Mouse (Mus musculus) cerebellum, adult 9-10 months (tissue): ENCODE results near the gene Dynlt1c.
A peak's percentile ranks its signal among the peaks of the same experiment; 100 is the strongest.
"Not testable (repeated sequence)": the region's sequence is repeated elsewhere in the genome, so short reads cannot be mapped to it uniquely, and the experiment has no call there.

Experiments
- DNase-seq: peaks from one replicate; pipeline ENCODE4 v3.0.0; 2022

Dynlt1c gene

DNA sequence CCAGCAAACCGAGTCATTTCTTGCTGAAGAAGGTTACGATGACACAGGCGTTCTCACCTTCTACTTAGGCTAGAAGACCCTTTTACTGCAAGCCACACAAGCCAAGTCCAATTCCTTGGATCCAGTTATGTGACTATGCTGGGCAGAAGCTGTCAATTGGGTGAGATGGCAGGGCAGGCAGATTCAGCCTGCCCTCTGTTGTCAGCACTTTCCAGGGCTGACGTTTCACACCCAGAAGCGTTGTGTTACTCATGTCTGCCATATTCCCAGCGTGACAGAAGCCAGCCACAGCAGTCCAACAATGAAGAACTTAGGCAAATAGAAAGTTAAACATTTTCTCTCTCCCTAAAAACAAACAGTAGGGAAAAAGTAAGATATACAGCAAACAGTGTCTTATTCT is 18.6 kb downstream of the Dynlt1c start:
- peak; percentile 51 for DNase-seq

DNA sequence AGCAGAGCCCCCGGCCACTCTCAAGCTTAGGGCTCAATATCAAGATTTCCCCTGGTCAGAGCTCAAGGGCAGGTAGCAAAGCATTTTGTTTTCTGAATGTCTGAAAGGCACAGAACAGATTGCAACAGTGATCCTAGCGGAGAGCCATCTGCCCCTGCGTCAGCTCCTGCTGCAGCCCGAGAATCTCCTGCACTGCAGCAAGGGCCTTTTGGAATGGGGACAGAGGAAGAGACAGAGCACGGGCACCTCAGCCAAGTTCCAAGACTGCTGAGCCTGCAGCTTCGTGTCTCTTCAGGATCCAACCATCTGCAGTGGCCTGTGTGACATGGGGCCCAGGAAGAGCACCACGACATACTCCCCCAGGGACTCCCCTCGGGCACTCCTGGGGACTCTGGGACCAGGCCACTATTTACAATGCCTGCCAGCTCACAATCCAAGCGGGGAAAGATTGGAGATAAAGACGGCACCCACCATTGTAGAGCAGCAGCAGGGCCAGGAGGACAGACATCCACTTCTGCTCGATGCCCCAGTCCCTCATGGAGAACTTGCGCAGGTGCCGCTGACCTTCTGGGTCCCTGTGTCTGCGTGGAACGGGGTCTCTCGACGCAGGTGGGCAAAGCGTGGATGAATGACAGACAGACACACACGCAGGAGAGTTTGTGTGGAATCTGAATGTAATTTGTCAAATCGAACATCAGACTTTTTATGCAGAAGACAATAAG is 19.4 kb downstream of the Dynlt1c start:
- peak; percentile 75 for DNase-seq

DNA sequence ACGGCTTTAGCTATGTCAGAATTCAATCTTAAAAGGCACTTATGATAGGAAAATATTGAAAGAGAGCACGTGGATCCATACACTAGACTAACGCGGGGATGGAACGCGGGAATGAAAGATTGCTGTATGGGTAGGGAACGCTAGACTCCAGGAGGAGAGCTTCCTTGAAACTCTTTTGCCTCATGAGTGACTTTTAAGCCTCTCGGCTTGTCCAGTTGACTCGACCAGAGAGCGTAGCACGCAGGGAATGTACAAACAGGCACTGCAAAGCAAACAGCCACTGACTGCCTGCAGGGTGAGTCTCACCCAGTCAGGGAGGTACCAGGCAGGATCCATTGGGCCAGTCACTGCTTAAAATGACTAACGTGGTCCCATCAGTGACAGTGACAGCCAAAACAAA is 20.5 kb downstream of the Dynlt1c start:
- not testable (repeated sequence) for DNase-seq

DNA sequence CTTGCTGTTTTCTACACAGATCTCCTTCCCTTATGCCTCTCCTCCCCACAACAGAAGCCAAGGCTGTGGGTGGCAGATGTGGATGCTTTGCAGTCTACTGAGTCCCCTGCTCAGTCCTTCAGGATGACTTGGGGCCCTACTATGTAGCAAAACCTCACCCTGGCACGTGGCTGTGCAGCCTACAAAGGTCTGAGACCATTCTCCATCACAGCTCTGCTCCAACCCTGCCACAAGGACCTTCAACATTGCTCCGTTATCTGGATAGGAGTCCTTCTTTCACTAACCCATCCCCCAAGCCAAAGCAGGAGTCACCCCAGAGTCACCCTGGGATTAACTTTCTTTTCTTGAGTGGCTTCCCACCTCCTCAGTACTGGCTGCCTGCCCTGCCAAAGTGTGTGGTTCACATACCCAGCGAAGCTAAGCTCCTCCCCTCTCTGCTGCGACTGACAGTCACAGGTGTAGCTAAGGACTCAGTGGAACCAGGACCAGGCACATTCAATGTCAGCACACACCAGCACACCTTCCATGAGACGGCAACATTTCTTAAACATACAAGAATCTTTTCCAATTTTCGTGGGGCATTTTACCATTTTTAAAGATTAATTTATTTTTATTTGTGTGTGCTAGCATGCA is 23.6 kb downstream of the Dynlt1c start:
- DNase-seq = not testable (repeated sequence)

DNA sequence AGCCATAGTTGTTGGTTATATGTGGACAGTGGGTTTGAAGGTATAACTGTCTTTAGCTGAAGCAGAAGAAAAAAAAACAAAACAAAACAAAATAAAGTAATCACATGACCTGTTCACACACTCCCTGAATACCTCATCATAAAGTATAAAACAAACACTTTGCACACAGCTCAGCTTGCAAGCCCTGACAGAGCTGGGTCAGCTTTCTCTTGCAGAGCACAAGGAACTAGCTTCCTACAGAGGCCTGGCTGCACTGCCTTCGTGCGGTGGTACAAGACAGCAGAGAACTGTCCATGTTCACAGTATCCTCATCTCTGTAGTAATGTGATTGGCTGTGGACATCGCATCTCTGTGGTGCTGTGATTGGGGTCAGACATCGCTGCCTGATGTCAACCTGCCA is 28.9 kb downstream of the Dynlt1c start:
- not testable (repeated sequence) for DNase-seq

DNA sequence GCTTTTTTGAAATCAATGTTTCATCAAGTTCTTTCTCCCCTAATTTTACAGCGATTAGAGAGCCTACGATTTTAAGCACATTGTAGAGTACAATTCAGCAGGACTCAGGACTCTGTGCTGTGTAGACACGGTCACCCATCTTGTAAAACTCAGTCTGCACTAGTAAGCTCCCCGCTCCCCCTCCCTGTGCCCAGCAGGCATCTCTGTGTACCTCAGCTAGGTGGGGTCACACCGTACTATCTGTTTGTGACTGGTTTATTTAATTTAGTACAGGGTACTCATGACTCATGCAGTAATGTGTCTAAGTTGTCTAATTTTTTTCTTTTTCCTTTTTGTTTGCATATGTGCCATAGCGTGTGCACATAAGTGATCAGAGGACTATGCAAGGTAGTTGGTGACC is 31.4 kb downstream of the Dynlt1c start:
- DNase-seq = not testable (repeated sequence)

DNA sequence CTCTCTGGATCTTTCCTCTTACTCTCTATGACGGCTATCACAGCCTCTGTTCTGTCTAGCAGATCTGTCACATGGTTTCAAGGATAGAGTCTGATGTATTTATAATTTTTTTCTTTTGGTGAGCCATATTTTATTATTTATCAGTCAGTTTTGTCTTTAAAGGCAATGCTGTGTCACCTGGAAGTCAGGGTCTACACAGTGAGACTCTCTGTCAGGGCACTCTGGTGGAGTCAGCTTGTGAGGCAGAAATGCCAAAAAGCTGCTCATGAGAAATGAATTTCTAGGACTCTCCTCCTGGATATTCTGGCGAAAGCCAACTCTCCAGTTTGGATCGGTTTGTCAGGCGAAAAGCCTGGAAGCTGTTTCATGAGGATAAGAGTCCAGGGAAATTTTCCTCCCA is 34.3 kb downstream of the Dynlt1c start:
- DNase-seq = not testable (repeated sequence)

DNA sequence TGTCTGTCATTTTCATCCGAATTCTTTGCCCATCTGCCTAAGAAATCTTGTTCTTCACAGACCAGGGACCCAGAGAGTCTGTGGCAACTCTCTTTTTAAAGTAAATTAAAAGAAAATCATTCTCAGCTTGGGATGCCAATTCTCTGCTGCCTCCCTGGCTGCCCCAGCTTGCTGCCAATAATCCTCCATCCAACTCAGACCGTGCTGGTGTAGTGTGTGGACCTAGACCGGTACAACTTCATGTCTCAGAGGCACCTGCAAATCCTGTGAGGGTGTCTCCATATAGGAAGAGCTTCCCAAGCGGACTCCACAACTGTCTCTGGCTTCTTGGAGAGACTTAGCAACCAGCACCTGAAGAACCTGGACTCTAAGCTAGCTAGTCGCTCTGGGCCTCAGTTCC is 35.4 kb downstream of the Dynlt1c start:
- DNase-seq = no peak

DNA sequence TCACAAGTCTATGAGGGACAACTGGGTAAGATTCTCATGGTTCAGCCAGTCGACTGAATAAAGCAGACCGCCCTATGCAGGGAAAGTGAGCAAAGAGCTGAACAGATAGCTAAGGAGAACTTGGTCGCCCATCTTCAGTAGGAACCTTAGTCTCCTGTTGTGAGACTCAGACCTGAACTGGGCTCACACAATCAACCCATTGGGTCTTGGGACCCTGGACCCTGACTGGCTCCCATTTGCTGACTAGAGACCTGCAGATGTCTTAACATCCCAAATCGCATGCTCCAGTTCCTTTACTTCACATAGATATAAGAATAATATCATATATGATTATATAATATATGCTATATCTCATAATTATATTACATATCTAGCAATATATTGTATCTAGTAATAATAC is 36.0 kb downstream of the Dynlt1c start:
- DNase-seq = not testable (repeated sequence)

DNA sequence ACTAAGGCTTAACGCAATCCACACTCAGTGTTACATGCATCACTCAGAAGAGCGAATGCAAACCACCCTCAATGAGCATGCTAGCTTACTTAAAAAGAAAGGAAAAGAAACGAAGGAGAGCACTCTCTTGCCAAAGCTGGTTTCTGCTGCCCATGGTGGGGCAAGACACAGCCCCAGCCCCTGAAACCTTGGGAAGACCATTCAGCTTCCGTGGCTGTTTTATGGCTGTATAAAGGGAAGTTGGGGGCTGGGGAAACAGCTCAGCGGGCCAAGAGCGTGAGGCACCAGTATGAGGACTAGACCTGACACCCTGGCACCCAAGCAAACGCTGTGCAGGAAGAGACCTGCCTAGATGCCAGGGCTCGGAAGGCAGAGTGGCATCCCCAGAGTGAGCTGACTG is 37.0 kb downstream of the Dynlt1c start:
- DNase-seq = not testable (repeated sequence)

DNA sequence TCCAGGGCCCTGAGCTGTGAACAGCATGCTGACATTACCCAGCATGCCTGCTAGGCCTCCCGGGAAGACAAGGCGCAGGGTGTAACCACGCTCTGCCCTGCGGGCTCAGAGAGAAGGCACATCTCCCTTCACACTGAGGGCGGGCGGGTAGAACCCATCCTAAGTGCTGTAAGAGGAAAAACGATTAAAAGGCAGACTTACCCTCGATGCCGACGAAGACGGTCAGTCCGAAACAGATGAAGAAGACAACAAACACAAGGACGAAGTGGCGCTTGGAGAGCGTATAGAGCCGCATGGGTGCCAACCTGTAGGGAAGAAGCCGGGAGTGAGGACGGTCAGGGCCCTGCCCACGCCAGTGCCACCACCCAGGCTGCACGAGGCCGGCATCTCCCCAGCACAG is 38.0 kb downstream of the Dynlt1c start:
- DNase-seq = not testable (repeated sequence)

DNA sequence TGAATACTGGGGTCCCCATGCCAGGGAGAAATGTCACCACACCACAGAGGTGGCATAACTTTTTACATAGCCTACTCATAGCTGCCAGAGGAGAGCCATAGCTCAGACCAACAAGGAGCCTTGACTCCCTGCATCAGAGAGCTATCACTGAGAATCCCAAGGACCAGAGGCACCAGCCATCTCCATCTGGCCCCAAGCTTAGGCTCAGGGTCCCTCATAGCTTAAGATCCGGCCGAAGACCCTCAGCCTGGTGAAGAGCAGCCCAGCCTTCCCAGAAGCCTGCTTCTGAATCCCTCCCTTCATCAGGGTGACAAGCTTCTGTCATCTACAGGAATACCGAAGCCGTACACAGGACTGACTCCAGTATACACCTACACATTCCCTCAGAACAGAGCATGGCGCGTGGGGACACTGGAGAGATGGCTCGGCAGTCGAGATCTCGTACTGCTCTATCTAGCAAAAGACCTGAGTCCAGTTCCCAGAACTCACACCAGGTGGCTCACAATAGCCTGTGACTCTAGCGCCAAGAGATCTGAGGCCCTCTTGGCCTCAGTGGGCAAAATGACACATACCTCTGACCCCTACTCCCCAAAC is 38.7 kb downstream of the Dynlt1c start:
- DNase-seq = not testable (repeated sequence)

DNA sequence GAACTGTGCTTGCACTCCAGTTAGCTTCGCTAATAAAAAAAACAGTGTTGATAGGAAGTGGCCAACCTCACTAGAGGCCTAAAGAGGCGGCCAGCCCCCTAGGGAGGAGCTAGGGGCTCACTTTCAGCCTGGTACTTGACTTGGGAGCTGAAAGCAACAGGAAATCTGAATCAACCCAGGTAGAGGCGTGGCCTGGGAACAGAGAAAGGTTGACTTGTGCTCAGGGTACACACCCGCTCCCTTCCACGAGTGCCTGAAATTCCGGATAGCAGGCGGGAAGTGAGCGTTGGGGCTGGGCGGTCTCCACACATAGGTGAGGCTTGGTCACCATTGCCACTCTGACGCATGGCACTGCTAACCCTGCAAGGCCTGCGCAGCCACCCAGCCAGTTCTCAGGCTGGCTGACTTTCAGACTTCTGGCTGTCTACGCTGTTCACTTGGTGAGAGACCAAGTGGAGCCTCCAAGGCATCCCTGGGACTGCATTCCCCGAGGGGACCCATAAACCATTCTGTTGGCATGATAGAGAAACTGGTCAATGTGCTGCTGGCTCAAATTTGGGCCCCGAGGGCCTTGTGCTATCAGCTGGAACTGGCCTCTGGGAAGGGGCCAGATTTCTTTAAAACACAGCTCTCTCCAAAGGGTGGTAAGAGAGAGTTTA is 39.4 kb downstream of the Dynlt1c start:
- DNase-seq = not testable (repeated sequence)

DNA sequence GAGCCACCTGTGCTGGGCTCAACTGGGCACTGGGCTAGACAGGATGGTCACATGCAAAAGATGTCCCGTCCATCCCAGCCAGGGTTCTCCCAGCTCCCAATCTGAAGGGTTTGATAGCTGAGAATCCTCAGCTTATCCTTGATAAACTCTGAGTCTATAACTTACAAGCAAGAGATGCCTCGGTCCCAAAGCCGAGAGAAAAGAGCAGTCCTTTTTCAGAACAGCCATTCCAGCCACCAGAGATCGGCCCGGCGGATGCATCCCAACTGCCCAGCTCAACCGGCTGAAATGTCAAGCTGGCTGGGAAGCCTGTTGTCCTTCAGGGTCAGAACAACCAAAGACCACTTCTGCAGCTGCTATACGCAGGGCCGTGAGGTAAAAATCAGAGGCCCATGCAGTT is 42.7 kb downstream of the Dynlt1c start:
- DNase-seq = not testable (repeated sequence)

DNA sequence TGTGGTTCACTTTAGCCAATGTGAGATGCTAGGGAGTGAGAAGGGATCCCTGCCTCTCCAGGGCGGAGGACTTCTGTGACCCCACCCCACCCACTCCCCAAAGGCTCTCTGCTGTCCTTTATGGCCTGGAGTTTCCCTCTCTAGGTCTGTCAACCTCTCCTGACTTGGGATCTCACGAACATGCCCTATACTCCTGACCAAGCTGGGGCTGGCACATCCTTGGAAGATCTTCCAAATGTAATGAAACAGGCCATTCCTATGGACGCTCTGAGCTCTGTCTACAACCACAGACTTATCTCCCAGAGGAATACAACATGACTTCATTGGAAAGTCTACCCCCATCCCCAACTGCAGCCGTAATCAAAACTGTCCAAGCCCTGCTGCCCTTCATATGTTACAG is 43.2 kb downstream of the Dynlt1c start:
- DNase-seq = not testable (repeated sequence)

DNA sequence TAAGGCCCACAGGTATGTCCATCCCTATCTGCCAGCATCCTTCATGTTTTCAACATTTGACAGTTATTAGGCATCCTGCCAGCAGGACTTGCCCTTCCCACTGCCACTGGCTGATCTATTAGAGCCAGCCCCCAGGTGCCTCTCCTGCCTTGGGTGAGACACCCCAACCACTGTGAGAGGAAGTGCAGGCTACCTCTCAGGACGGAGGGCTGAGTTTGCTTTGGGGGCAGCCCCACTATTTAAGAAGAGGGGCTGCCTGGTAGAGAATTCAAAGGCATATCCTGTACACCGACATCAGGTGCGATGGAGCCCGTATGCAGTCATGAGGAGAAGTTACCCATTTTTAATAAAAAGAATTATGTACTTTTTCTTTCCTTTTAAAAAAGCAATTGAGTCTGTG is 44.2 kb downstream of the Dynlt1c start:
- not testable (repeated sequence) for DNase-seq

DNA sequence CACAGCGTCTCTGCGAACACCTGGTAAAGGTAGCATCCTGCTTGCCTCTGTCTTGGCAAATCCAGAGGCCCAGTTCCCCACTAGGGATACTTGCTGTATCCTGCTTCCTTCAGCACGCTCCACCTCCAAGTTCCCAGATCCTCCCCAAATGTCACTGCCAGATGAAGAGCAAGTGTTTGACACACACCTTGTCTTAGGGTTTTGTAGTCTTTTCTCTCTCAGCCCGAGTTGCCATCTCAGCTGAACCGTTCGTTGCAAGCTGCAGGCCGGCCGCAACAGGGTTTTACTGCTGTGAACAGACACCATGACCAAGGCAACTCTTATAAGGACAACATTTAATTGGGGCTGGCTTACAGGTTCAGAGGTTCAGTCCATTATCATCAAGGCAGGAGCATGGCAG is 45.4 kb downstream of the Dynlt1c start:
- DNase-seq = not testable (repeated sequence)

DNA sequence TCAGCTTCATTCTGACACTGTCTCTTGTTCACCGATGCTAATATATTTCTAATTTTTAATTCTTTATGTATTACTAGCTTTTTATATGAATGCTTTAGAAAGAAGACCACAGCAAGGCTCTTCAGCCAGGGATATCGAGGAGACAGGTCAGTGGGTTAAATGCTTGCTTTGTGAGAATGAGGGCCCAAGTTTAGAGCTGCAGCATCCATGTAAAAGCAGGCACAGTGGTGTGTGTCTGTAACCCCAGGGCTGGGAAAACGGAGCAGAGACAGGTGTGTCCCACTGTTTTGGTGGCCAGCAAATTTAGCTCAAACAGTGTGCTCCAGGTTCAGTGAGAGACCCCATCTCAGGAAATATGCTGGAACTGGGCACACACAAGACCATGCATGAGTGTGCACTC is 46.0 kb downstream of the Dynlt1c start:
- not testable (repeated sequence) for DNase-seq

DNA sequence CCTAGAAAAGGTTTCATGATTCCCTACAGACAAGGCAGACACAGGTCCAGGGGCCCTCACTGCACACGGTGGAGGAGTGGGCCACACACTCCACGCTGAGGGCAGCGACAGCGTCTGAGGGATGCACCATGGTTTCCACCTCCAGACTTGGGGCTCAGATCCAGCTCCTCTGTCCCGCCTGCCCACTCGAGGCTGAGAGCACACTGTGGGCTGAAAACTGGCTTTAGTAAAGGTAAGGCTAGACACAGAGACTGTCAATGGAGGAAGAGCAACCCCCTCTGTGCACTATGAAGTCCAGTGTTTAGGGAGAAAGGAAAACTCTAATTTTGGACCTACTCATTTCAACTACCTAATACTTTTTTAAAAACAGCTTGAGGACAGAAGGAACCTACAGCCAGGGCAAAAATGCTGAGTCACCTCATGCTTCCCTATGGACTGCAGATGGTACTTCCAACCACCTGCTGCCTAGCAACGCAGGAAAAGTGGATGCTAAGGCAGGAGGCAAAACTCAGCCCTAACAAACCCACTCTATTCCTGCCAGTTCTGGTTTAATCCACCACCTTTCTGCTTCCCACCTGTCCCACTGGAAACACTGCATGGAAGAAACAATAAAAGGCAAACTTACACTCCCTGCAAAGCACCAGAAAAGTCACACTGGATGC is 49.6 kb downstream of the Dynlt1c start:
- DNase-seq = not testable (repeated sequence)

DNA sequence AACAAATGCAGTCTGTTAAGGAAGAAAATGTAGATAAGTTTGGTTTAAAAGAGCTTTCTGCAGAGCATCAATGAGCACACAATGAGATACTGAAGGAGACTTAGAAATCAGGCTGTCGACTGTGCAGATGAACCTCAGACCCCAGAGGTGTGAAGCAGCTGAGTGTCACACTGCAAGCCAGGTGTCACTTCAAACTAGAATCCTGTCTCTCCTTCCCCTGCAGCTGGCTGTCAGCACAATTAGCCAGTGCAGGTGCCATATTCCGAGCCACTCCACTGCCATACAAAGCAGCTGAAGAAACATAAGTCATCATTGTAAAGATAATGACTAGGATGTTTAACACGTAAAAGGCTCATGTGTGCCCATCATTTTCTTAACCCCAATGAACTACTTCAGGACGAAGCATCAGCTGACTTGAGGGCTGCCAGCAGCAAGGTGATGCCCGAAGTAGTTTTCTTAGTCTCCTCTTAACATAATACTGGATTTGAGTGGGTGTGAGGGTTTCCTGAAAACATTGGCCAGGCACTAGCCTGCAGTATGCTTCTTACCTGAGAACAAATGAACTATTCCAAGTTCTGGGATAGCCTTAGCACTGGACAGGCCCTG is 52.0 kb downstream of the Dynlt1c start:
- not testable (repeated sequence) for DNase-seq

DNA sequence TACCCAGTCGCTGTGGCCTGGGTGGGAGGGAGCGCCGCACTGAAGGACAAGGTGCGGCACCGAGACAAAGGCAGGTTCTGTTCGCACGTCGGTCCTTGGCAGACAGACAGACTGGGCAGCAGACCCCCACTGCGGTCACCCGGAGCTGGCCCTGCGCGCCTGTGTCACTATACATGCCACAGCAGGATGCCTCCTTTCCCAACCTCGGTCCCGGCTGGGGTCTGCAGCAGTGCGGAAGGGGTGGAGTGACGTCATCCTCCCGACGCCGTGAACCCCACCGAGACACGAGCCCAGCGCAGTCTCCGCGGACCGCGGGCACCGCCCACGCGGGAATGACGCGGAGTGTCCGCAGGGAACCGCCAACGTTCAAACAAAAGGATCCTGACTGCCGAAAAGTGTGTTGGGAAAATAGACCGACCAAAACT is 53.6 kb downstream of the Dynlt1c start:
- DNase-seq = peak; percentile 79

DNA sequence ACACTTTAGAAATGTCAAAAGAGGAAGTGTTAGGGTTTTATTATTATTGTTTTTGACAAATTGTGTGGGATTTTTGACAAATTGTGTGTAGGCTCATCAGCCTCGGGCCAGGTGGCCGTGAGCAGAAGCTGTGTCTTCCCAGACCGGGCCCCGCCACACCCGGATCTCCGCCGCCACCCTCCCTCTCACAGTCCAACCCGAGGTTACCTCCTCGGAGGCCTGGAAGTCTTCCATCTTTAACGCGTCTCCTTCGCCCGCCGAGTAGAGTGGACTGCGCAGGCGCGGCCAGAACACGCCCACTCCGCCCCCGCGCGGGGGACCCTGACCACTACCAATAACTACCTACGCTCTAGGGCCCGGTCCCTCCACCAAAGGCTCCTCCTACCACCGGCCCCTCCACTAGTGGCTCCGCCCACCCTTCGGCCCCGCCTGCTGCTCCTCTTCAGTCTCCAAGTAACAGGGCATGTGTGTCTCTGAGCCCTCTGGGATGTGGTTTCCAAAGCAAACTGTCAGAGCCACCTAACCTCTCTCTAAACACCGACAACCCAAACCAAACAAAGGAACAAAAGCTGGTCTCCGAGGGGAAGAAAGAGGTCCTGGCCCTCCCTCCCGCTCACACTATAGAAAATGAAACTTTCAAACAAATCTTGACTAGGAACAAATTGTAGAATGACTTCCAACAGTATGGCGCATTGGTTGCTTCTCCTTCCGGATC is 54.3 kb downstream of the Dynlt1c start, which contains the start of gene Dynlt1f:
Gene Dynlt1f (minus strand): TSS at position 334 of the 715 bp plus-strand sequence.
- DNase-seq = peak; percentile 87
